Mouse (Mus musculus) hindbrain, embryonic 15.5 days (tissue): ENCODE measurements around the gene Sppl2a. TPM values are rescaled to one million over a fixed set of nuclear protein-coding genes. Genes with fewer than 3 reads are reported as not detected.

Experiments
- ATAC-seq: fragments of 200-750 bp; cut with Nextera tagmentation; 2 replicates; pipeline ENCODE4 v1.8.0; 2017; ENCODE audit warnings: low read depth, moderate number of reproducible peaks, moderate TSS enrichment; ENCODE audit not compliant: low FRiP score
- H3K27ac ChIP-seq: fragments of 300-500 bp; sonication (generic); replicated peaks from 2 replicates; pipeline ENCODE4 v1.5.1; 2015; ENCODE audit warnings: mild to moderate bottlenecking, inconsistent platforms
- H3K27me3 ChIP-seq: fragments of 300-500 bp; sonication (generic); 2 replicates; pipeline ENCODE4 v1.6.1; 2015; ENCODE audit warnings: control low read depth, inconsistent platforms
- H3K36me3 ChIP-seq: fragments of 300-500 bp; sonication (generic); 2 replicates; pipeline ENCODE4 v1.6.1; 2015; ENCODE audit warnings: control low read depth, inconsistent platforms
- H3K4me1 ChIP-seq: fragments of 300-500 bp; sonication (generic); replicated peaks from 2 replicates; pipeline ENCODE4 v1.6.1; 2015; ENCODE audit warnings: control low read depth, inconsistent platforms
- H3K4me2 ChIP-seq: fragments of 300-500 bp; sonication (generic); 2 replicates; pipeline ENCODE4 v1.6.1; 2015; ENCODE audit warnings: moderate library complexity, mild to moderate bottlenecking, inconsistent platforms
- H3K4me3 ChIP-seq: fragments of 300-500 bp; sonication (generic); 2 replicates; pipeline ENCODE4 v1.5.1; 2015; ENCODE audit warnings: mild to moderate bottlenecking, inconsistent platforms
- H3K9ac ChIP-seq: fragments of 300-500 bp; sonication (generic); 2 replicates; pipeline ENCODE4 v1.6.1; 2015; ENCODE audit warnings: inconsistent platforms
- H3K9me3 ChIP-seq: fragments of 300-500 bp; sonication (generic); 2 replicates; pipeline ENCODE4 v1.6.1; 2016; ENCODE audit warnings: control low read depth, inconsistent platforms
- WGBS: fragments of 180-500 bp; shearing (Covaris S2); methylation state at CpG from one replicate; pipeline ENCODE4 v1.1.7; 2015; 5-methylcytosine and 5-hydroxymethylcytosine counted together
- polyA plus RNA-seq: library from polyadenylated mRNA; unstranded; fragments of >200 nt; fragmentation: Nextera tagmentation; extraction: Ambion mirVana; gene quantifications from 2 replicates; pipeline ENCODE4 v1.2.1, GENCODE M21; 2015

The Sppl2a gene
- polyA plus RNA-seq, 1 experiment from 2014 or later, result 30.4 TPM

- H3K4me3 ChIP-seq, result no peak overlapping the region
- ATAC-seq, result no peak
Measured at GRCm38 (mm10) chr2:126938069-126938468, 5.0 kb upstream of the Sppl2a start.

GRCm38 (mm10) chr2:126933921-126934320 lies 886 bp upstream of the Sppl2a start:
- H3K27ac ChIP-seq, result peak overlapping the region; percentile 98
- H3K9ac ChIP-seq, result 0 out of 2 replicates have a peak overlapping the region, but pooled peaks have one; percentile 83
- peaks cover 13% of the 10 kb centered on the region for H3K4me1 ChIP-seq
- 0 out of 2 replicates have a peak, but pooled peaks cover 4% of the 10 kb centered on the region for H3K36me3 ChIP-seq
- ATAC-seq, result no peak
- no peak overlapping the region for H3K4me3 ChIP-seq
- no peaks in the 10 kb centered on the region for H3K9me3 ChIP-seq
- H3K4me2 ChIP-seq, result peak overlapping the region; percentile 75; the same call in 1 of the 2 replicates
- H3K27me3 ChIP-seq, result no peaks in the 10 kb centered on the region

More at GRCm38 (mm10) chr2:126938069-126938468, 5.0 kb upstream of the Sppl2a start:
- Histone ChIP-seq H3K4me1 (peaks cover 4% of the 10 kb centered on the region), H3K27me3 (no peaks in the 10 kb centered on the region), H3K9ac (no peak overlapping the region), H3K9me3 (no peaks in the 10 kb centered on the region), H3K27ac (no peak overlapping the region), H3K36me3 (no peaks in the 10 kb centered on the region), H3K4me2 (no peak overlapping the region)
- WGBS, result 52% methylated on average over 6 of the region's 6 CpGs

GRCm38 (mm10) chr2:126932261-126932896 lies 656 bp downstream of the Sppl2a start:
- no peaks in the 10 kb centered on the region for H3K27me3 ChIP-seq
- H3K4me2 ChIP-seq, result peak overlapping the region; percentile 75
- H3K9ac ChIP-seq, result peak overlapping the region; percentile 83
- ATAC-seq, result no peak
- H3K27ac ChIP-seq, result peak overlapping the region; percentile 98
- H3K36me3 ChIP-seq, result peaks cover 4% of the 10 kb centered on the region
- no peaks in the 10 kb centered on the region for H3K9me3 ChIP-seq
- H3K4me1 ChIP-seq, result peaks cover 13% of the 10 kb centered on the region
- H3K4me3 ChIP-seq, result peak overlapping the region; percentile 82
- 1% methylated on average over 14 of the region's 15 CpGs for WGBS

DNA sequence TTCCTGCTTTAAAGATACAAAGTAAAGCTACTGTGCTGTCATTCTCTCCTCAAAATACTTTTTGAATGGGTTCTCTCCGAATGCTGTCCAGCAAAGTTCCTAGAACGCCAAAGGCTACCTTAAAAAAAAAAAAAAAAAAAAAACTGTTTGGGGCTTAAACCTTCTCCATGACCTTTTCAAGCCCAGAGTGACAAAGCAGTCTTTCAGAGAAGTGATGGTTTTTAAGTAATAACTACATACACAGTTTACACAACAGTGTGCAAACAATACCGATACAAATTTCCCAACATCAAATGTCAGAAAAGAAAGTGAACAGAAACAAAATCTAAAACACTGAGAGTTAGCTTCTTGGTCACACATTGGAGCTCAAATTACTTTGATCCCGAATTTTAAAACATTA lies 1.3 kb downstream of the Sppl2a start:
- H3K27ac ChIP-seq, result 0 out of 2 replicates have a peak overlapping the region, but pooled peaks have one; percentile 98
- H3K4me2 ChIP-seq, result peak overlapping the region; percentile 75
- H3K9ac ChIP-seq, result peak overlapping the region; percentile 83
- H3K27me3 ChIP-seq, result no peaks in the 10 kb centered on the region
- H3K4me1 ChIP-seq, result peaks cover 13% of the 10 kb centered on the region
- H3K4me3 ChIP-seq, result peak overlapping the region; percentile 82
- WGBS, result 53% methylated on average over 4 of the region's 4 CpGs
- no peaks in the 10 kb centered on the region for H3K9me3 ChIP-seq
- ATAC-seq, result no peak
- H3K36me3 ChIP-seq, result peaks cover 10% of the 10 kb centered on the region

- H3K9ac ChIP-seq, result no peak overlapping the region
Measured at GRCm38 (mm10) chr2:126928681-126929080, 4.4 kb downstream of the Sppl2a start.

GRCm38 (mm10) chr2:126920358-126921060 lies 12.5 kb downstream of the Sppl2a start:
- H3K9ac ChIP-seq, result no peak overlapping the region
- H3K27me3 ChIP-seq, result no peaks in the 10 kb centered on the region
- no peak overlapping the region for H3K4me2 ChIP-seq
- no peaks in the 10 kb centered on the region for H3K4me1 ChIP-seq
- 84% methylated on average over 12 of the region's 12 CpGs for WGBS
- no peak overlapping the region for H3K4me3 ChIP-seq
- H3K36me3 ChIP-seq, result peaks cover 65% of the 10 kb centered on the region
- H3K27ac ChIP-seq, result no peak overlapping the region
- H3K9me3 ChIP-seq, result no peaks in the 10 kb centered on the region
- no peak for ATAC-seq

More at GRCm38 (mm10) chr2:126928681-126929080, 4.4 kb downstream of the Sppl2a start:
- no peak overlapping the region for H3K4me2 ChIP-seq
- no peak for ATAC-seq
- no peak overlapping the region for H3K4me3 ChIP-seq
- H3K36me3 ChIP-seq, result peaks cover 31% of the 10 kb centered on the region
- H3K4me1 ChIP-seq, result peaks cover 12% of the 10 kb centered on the region
- 93% methylated on average over 6 of the region's 6 CpGs for WGBS
- no peaks in the 10 kb centered on the region for H3K27me3 ChIP-seq
- H3K9me3 ChIP-seq, result no peaks in the 10 kb centered on the region
- H3K27ac ChIP-seq, result no peak overlapping the region

DNA sequence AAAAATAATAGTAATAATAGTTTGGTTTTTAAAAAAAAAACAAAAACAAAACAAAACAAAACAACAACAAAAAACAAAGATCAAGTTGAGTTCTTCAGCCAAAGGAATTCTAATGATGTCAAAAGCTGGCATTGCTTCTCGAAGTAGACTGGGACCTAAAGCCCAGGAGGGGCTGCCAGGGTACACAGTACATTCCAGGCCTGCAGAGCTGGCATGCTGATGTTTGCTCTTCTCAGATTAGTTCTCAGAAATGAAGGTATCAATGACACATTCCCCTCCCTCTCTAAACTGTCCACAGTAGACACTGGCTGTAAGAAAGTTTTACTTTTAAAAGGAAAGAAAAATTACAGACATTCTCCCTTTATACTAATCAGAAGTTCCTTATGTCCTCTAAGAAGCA lies 16.8 kb downstream of the Sppl2a start:
- no peak for ATAC-seq
- Histone ChIP-seq H3K9me3 (no peaks in the 10 kb centered on the region), H3K27me3 (no peaks in the 10 kb centered on the region), H3K27ac (no peak overlapping the region), H3K4me1 (no peaks in the 10 kb centered on the region), H3K36me3 (peaks cover 49% of the 10 kb centered on the region), H3K4me3 (no peak overlapping the region), H3K9ac (no peak overlapping the region), H3K4me2 (no peak overlapping the region)
- 79% methylated on average over 1 of the region's 1 CpGs for WGBS

DNA sequence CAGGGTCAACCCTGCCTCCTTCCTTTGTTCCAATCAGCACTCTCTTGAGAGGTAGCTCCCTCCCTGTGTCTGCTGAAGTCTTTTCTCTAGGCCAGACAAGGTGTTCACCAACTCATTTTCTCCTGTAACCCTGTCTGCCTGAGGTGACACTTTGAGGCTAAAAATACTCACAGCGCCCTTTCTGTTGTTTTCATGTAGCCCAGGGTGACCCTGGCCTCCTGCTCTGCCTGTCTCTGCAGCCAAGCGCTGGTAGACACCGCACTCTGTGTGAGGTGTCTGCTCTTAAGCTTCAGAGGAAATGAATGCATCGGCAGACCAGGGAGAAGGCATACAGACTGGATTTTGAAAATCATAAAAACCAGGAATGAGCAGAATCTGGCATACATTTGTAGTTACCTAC lies 18.9 kb downstream of the Sppl2a start:
- Histone ChIP-seq H3K36me3 (peaks cover 34% of the 10 kb centered on the region), H3K4me2 (no peak overlapping the region)

DNA sequence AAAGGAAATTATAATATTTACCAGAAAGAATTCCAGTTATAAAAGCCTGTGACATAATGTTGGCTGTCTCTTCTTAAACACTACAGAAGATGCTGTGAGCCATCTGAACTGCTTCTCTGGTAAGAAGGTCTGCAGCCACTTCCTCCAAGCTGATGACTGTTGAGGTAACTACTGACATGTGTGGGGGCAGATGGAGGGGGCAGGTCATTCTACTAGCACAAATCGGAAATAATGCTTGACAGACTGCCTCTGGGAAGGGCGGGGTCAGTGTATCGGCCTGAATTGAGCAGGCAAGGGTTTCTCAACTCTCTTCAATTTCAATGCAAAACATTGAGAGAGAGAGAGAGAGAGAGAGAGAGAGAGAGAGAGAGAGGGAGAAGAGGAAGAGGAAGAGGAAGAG lies 28.9 kb downstream of the Sppl2a start:
- WGBS, result 74% methylated on average over 3 of the region's 3 CpGs
- Histone ChIP-seq H3K36me3 (peaks cover 44% of the 10 kb centered on the region), H3K4me1 (no peaks in the 10 kb centered on the region), H3K9ac (no peak overlapping the region), H3K9me3 (no peaks in the 10 kb centered on the region), H3K27ac (no peak overlapping the region), H3K4me3 (no peak overlapping the region), H3K27me3 (no peaks in the 10 kb centered on the region), H3K4me2 (no peak overlapping the region)
- no peak for ATAC-seq

More for the DNA sequence above, 18.9 kb downstream of the Sppl2a start:
- WGBS, result 65% methylated on average over 4 of the region's 4 CpGs
- no peaks in the 10 kb centered on the region for H3K27me3 ChIP-seq
- no peaks in the 10 kb centered on the region for H3K4me1 ChIP-seq
- no peak overlapping the region for H3K4me3 ChIP-seq
- H3K9ac ChIP-seq, result no peak overlapping the region
- ATAC-seq, result no peak
- no peaks in the 10 kb centered on the region for H3K9me3 ChIP-seq
- H3K27ac ChIP-seq, result no peak overlapping the region

GRCm38 (mm10) chr2:126897511-126897910 lies 35.5 kb downstream of the Sppl2a start:
- 93% methylated on average over 9 of the region's 9 CpGs for WGBS
- Histone ChIP-seq H3K4me2 (no peak overlapping the region), H3K9me3 (no peaks in the 10 kb centered on the region), H3K36me3 (peaks cover 32% of the 10 kb centered on the region), H3K4me3 (no peak overlapping the region), H3K9ac (no peak overlapping the region), H3K27ac (no peak overlapping the region), H3K27me3 (no peaks in the 10 kb centered on the region), H3K4me1 (no peaks in the 10 kb centered on the region)
- ATAC-seq, result no peak

GRCm38 (mm10) chr2:126896941-126897340 lies 36.1 kb downstream of the Sppl2a start:
- no peak overlapping the region for H3K4me3 ChIP-seq
- H3K27me3 ChIP-seq, result no peaks in the 10 kb centered on the region
- 87% methylated on average over 6 of the region's 6 CpGs for WGBS
- no peaks in the 10 kb centered on the region for H3K9me3 ChIP-seq
- H3K4me1 ChIP-seq, result no peaks in the 10 kb centered on the region
- peaks cover 31% of the 10 kb centered on the region for H3K36me3 ChIP-seq
- no peak overlapping the region for H3K4me2 ChIP-seq
- no peak for ATAC-seq
- H3K9ac ChIP-seq, result no peak overlapping the region
- H3K27ac ChIP-seq, result no peak overlapping the region

DNA sequence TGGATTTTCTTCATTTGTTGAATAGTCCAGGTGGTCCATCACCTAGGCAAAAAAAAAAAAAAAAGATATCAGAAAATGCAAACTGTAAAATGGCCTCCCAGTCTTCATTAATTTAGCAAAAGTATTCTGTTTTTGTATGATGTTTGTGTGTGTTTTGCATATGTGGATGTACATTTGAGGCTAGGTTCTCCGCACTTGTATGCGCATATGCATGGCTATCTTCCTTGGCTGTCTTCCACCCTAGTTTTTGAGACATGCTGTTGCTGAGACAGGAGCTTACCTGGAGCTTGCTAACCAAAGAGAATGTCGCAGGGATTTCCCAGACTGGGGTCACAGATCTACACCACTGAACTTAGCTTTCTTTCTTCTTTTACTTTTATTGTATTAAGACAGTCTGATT lies 38.8 kb downstream of the Sppl2a start:
- WGBS, result 97% methylated on average over 3 of the region's 3 CpGs
- ATAC-seq, result no peak
- no peak overlapping the region for H3K4me3 ChIP-seq

More for the DNA sequence above, 38.8 kb downstream of the Sppl2a start:
- H3K36me3 ChIP-seq, result peaks cover 15% of the 10 kb centered on the region
- no peak overlapping the region for H3K9ac ChIP-seq
- no peaks in the 10 kb centered on the region for H3K27me3 ChIP-seq
- no peaks in the 10 kb centered on the region for H3K4me1 ChIP-seq
- H3K4me2 ChIP-seq, result no peak overlapping the region
- H3K27ac ChIP-seq, result no peak overlapping the region
- no peaks in the 10 kb centered on the region for H3K9me3 ChIP-seq
